Mouse (Mus musculus) cerebellum, adult 2 months (tissue): ENCODE data around the gene Ifnl3.

Experiments used
- CTCF ChIP-seq: fragments of 200-500 bp; IDR thresholded peaks from 2 replicates; pipeline ENCODE4 v1.5.1; 2011; ENCODE audit warnings: low read depth, mild to moderate bottlenecking, control low read depth, low read length, moderate library complexity, borderline replicate concordance; ENCODE audit not compliant: insufficient read depth
- POLR2A ChIP-seq: fragments of 200-500 bp; IDR thresholded peaks from 2 replicates; pipeline ENCODE4 v1.6.1; 2011; ENCODE audit warnings: low read length, control low read depth, borderline replicate concordance; ENCODE audit not compliant: insufficient read depth

DNA sequence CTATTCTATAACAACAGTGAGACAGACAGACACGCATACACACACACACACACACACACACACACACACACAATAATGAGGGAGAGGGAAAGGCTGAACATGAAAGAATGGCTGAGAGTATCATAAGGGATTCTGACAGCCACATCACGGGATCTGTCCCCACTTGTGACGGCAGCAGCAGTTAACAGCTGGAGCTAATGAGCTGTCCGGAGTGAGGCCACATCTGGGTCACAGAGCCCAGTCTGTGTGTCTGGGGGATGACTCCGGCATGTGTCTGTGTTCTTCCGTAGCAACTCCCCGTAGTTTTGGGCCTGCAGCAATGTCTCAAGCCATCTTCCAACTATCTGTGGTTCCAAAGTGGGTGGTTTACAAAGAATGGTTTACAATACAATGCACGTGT lies 9.4 kb downstream of the Ifnl3 start:
- TF ChIP-seq POLR2A (no peak), CTCF (no peak)
